Mouse (Mus musculus): ENCODE data around the gene March9. TPM values are rescaled to one million over a fixed set of nuclear protein-coding genes. Genes with fewer than 3 reads are reported as not detected.

March9 gene
- total and polyA plus RNA-seq, 3 experiments: 2.1 to 5.2 TPM; not detected in 1

- Histone ChIP-seq H3K27me3 (ENCODE audit: control insufficient read depth in 1 of 2, insufficient read depth in 2 of 2, low read length in 2 of 2) (no peaks in the 10 kb centered on the region), H3K4me1 (ENCODE audit: control insufficient read depth in 1 of 2, insufficient read depth in 2 of 2, low read length in 2 of 2) (peaks cover 3 to 21% of the 10 kb centered on the region in 2 experiments; a peak in 3 of 4 replicates), H3K36me3 (ENCODE audit: control insufficient read depth in 1 of 2, insufficient read depth in 2 of 2, low read length in 2 of 2) (peaks cover 12 to 20% of the 10 kb centered on the region in 2 experiments), H3K9ac (ENCODE audit: control insufficient read depth, low read depth, low read length, poor library complexity, severe bottlenecking) (no peak overlapping the region), H3K27ac (ENCODE audit: control insufficient read depth, low read depth, low read length) (no peak overlapping the region), H3K9me3 (replicated peaks; ENCODE audit: insufficient read depth, low read length) (no peaks in the 10 kb centered on the region), H3K4me3 (ENCODE audit: control insufficient read depth in 1 of 2, insufficient read depth in 1 of 2, low read depth in 2 of 2, low read length in 2 of 2) (no peak overlapping the region), H3K79me2 (ENCODE audit: control insufficient read depth, insufficient read depth, low read length, poor library complexity) (peaks cover 21% of the 10 kb centered on the region)
- TF ChIP-seq MYB (IDR thresholded peaks at IDR 0.05; ENCODE audit: low read depth, low read length) (no peak), KAT2A (conservative IDR thresholded peaks at IDR 0.05; ENCODE audit: low read depth, low read length) (no peak), TBP (IDR thresholded peaks at IDR 0.05; ENCODE audit: low read depth, low read length) (no peak), JUND (IDR thresholded peaks at IDR 0.05; ENCODE audit: low read depth, low read length) (no peak), TCF12 (IDR thresholded peaks at IDR 0.05; ENCODE audit: low read depth, low read length) (no peak), ETS1 (IDR thresholded peaks at IDR 0.05; ENCODE audit: low read depth, low read length) (no peak), ELF1 (IDR thresholded peaks at IDR 0.05; ENCODE audit: low read depth, low read length) (no peak), POLR2AphosphoS5 (IDR thresholded peaks at IDR 0.05; ENCODE audit: borderline replicate concordance, low read depth, low read length) (no peak), MYC (IDR thresholded peaks at IDR 0.05; ENCODE audit: low read depth, low read length) (no peak), POLR2A (IDR thresholded peaks at IDR 0.05; ENCODE audit: control insufficient read depth in 1 of 2, insufficient read depth in 1 of 2, low read depth in 1 of 2, low read length in 2 of 2, poor library complexity in 1 of 2) (no peak), SMC3 (IDR thresholded peaks at IDR 0.05; ENCODE audit: low read depth, low read length) (no peak), MAZ (IDR thresholded peaks at IDR 0.05; ENCODE audit: low read depth, low read length) (no peak), RAD21 (IDR thresholded peaks at IDR 0.05; ENCODE audit: low read depth, low read length) (no peak), GABPA (IDR thresholded peaks at IDR 0.05; ENCODE audit: low read depth, low read length) (no peak), GATA1 (IDR thresholded peaks at IDR 0.05; ENCODE audit: low read depth, low read length) (no peak), MEF2A (IDR thresholded peaks at IDR 0.05; ENCODE audit: extremely low read depth, insufficient replicate concordance, low read depth, low read length, poor library complexity, severe bottlenecking) (no peak)
- DNase-seq (ENCODE audit: low read depth, low spot score): no peak
Measured at GRCm38 (mm10) chr10:127061513-127061912, 1.5 kb upstream of the March9 start.

- Histone ChIP-seq H3K9me3 (replicated peaks; ENCODE audit: insufficient read depth, low read length) (no peaks in the 10 kb centered on the region), H3K79me2 (ENCODE audit: control insufficient read depth, insufficient read depth, low read length, poor library complexity) (peaks cover 21% of the 10 kb centered on the region), H3K4me1 (ENCODE audit: control insufficient read depth in 1 of 2, insufficient read depth in 2 of 2, low read length in 2 of 2) (peaks cover 3 to 21% of the 10 kb centered on the region in 2 experiments; a peak in 3 of 4 replicates), H3K4me3 (ENCODE audit: control insufficient read depth in 1 of 2, insufficient read depth in 1 of 2, low read depth in 2 of 2, low read length in 2 of 2) (no peak overlapping the region), H3K27me3 (ENCODE audit: control insufficient read depth in 1 of 2, insufficient read depth in 2 of 2, low read length in 2 of 2) (no peaks in the 10 kb centered on the region), H3K36me3 (ENCODE audit: control insufficient read depth in 1 of 2, insufficient read depth in 2 of 2, low read length in 2 of 2) (peaks cover 12 to 20% of the 10 kb centered on the region in 2 experiments), H3K9ac (ENCODE audit: control insufficient read depth, low read depth, low read length, poor library complexity, severe bottlenecking) (no peak overlapping the region), H3K27ac (ENCODE audit: control insufficient read depth, low read depth, low read length) (no peak overlapping the region)
- no peak for DNase-seq (ENCODE audit: low read depth, low spot score)
- TF ChIP-seq ZMIZ1 (IDR thresholded peaks at IDR 0.05; ENCODE audit: low read depth, low read length) (no peak), USF2 (IDR thresholded peaks at IDR 0.05; ENCODE audit: borderline replicate concordance in 1 of 2, insufficient read depth in 1 of 2, low read depth in 1 of 2, low read length in 2 of 2) (no peak), ZNF384 (IDR thresholded peaks at IDR 0.05; ENCODE audit: low read depth, low read length) (no peak), TAL1 (IDR thresholded peaks at IDR 0.05; ENCODE audit: low read length) (no peak), ETS1 (IDR thresholded peaks at IDR 0.05; ENCODE audit: low read depth, low read length) (no peak), ZC3H11A (IDR thresholded peaks at IDR 0.05; ENCODE audit: low read depth, low read length) (no peak), TBP (IDR thresholded peaks at IDR 0.05; ENCODE audit: low read depth, low read length) (no peak), JUND (IDR thresholded peaks at IDR 0.05; ENCODE audit: low read depth, low read length) (no peak), MYC (IDR thresholded peaks at IDR 0.05; ENCODE audit: low read depth, low read length) (no peak), MAX (IDR thresholded peaks at IDR 0.05; ENCODE audit: low read length) (no peak), SIN3A (IDR thresholded peaks at IDR 0.05; ENCODE audit: low read length) (no peak), EP300 (IDR thresholded peaks at IDR 0.05; ENCODE audit: low read depth in 1 of 2, low read length in 2 of 2) (no peak), MEF2A (IDR thresholded peaks at IDR 0.05; ENCODE audit: extremely low read depth, insufficient replicate concordance, low read depth, low read length, poor library complexity, severe bottlenecking) (no peak), POLR2AphosphoS5 (IDR thresholded peaks at IDR 0.05; ENCODE audit: borderline replicate concordance, low read depth, low read length) (no peak), KAT2A (conservative IDR thresholded peaks at IDR 0.05; ENCODE audit: low read depth, low read length) (no peak), GABPA (IDR thresholded peaks at IDR 0.05; ENCODE audit: low read depth, low read length) (no peak), NELFE (IDR thresholded peaks at IDR 0.05; ENCODE audit: low read depth, low read length) (no peak), TCF12 (IDR thresholded peaks at IDR 0.05; ENCODE audit: low read depth, low read length) (no peak), UBTF (IDR thresholded peaks at IDR 0.05; ENCODE audit: borderline replicate concordance, insufficient read depth, low read depth, low read length) (no peak)
Measured at GRCm38 (mm10) chr10:127061085-127061484, 1.1 kb upstream of the March9 start.
